Mouse (Mus musculus): Measurements from ENCODE around the gene Plagl2.

DNA sequence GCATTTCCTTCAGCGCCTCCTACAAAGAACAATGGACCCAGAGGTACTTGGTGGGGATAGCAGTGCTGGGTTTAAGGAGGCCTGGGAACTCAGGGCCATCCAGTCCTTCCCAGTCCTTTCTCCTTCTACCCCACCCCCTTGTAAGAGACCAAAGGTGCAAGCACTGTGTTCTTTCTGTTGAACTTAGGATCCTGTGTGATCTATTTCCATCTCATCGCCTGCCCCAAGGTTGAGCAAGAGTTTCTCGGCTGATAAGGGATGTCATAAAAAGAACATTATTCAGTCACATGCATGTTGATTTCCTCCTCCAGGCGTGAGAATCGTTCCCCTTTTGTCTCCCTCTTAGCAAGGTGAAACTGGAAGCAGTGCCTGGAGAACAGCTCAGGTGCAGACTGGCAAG lies 8.5 kb upstream of the Plagl2 start:
- no peak for TF ChIP-seq CTCF (IDR thresholded peaks at IDR 0.05; ENCODE audit: borderline replicate concordance, extremely low read depth, insufficient read depth, insufficient read length)
- no peak for TF ChIP-seq POLR2A (IDR thresholded peaks at IDR 0.05; ENCODE audit: borderline replicate concordance, extremely low read depth, insufficient read depth, insufficient read length, poor library complexity, severe bottlenecking)

All from brain, embryonic 14.5 days (tissue).